Mouse (Mus musculus) T-helper 1 cell (primary cell): ENCODE measurements around the gene Akr1cl.

Source experiments
- in situ Hi-C: fragments of 300-600 bp; cut with MboI, MseI; formaldehyde crosslinking; loops from one replicate; pipeline ENCODE4 v1.15.1; 2025; ENCODE audit warnings: high pct_unique_total_duplicates

The Akr1cl gene

GRCm38 (mm10) chr1:64993206-64993605 lies 39.4 kb downstream of the Akr1cl start:
- in situ Hi-C loops, result loop anchor here (25.0 kb wide), 1 partner anchor 256 kb away; the partner anchor contains the start of gene Fzd5

DNA sequence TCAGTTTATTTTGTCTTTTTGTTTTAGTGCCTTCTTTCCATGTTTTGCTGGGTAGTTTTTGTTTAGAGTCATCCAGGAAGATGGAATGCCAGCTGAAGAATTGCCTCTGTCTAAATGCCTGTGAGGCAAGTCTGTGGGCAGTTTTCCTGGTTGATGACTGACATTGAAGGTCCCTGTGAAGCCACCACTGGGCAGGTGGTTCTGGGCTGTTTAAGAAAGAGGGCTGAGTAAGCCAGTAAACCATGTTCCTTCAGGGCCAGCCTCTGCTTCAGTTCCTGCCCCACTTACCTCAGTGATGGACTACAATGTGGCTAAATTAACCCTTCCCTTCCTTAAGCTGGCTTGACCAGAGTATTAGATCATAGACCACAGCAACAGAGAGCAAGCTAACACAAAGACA lies 44.4 kb downstream of the Akr1cl start:
- in situ Hi-C loops, result loop anchor here (5.0 to 25.0 kb wide), 2 partner anchors 51 to 251 kb away; partner anchors contain the start of gene Fzd5

DNA sequence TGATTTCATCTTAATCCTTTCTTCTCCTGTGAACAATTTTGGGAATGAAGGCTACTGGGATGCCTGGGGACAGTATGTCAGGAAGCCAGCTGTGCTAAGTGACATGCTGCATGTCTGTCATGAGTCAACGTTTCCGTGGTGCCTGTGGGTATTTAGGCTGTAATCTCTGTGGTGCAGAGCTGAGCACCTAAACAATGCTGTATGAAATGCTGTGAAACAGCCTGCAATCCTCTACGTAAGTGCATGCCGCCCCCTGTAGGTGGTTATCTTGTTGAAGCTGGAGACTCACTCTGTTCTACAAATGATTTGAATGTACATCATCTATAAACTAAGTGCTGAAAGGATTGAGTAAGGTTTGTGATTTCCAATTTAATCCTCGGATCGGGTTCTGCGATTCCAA lies 46.4 kb downstream of the Akr1cl start:
- in situ Hi-C loops, result loop anchor here (5.0 to 25.0 kb wide), 2 partner anchors 49 to 249 kb away; partner anchors contain the start of gene Fzd5

DNA sequence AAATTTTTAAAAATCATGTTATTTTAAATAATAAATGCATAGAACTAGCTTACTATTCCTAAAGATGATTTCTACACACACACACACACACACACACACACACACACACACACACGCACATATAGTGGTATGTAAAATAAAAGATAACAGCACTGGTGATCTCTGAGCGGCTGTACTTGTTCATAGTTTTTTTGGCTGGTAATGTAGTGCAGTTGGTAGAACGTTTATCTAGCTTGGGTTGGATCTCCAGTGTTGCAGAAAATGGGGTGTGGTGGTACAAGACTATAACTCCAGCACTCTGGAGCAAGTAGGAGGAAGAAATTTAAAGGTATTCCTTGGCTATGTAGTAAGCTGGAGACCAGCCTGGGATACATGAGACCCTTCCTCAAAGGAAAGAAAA lies 49.3 kb downstream of the Akr1cl start:
- in situ Hi-C loops, result loop anchor here (25.0 kb wide), 1 partner anchor 246 kb away; the partner anchor contains the start of gene Fzd5

GRCm38 (mm10) chr1:64978321-64978799 lies 54.2 kb downstream of the Akr1cl start:
- in situ Hi-C loops, result loop anchor here (25.0 kb wide), 1 partner anchor 241 kb away; the partner anchor contains the start of gene Fzd5

GRCm38 (mm10) chr1:64975346-64975745 lies 57.2 kb downstream of the Akr1cl start:
- in situ Hi-C loops, result loop anchor here (25.0 kb wide), 1 partner anchor 238 kb away; the partner anchor contains the start of gene Fzd5

- in situ Hi-C loops, result no loop called here
Measured at GRCm38 (mm10) chr1:64970685-64971084, 61.9 kb downstream of the Akr1cl start.
